Mouse (Mus musculus) hindbrain, embryonic 15.5 days (tissue): ENCODE results near the gene Tsc22d3. TPM values are rescaled to one million over a fixed set of nuclear protein-coding genes. Genes with fewer than 3 reads are reported as not detected.

Experiments used
- ATAC-seq: fragments of 200-750 bp; cut with Nextera tagmentation; 2 replicates; pipeline ENCODE4 v1.8.0; 2017; ENCODE audit warnings: low read depth, moderate number of reproducible peaks, moderate TSS enrichment; ENCODE audit not compliant: low FRiP score
- H3K27ac ChIP-seq: fragments of 300-500 bp; sonication (generic); replicated peaks from 2 replicates; pipeline ENCODE4 v1.5.1; 2015; ENCODE audit warnings: mild to moderate bottlenecking, inconsistent platforms
- H3K27me3 ChIP-seq: fragments of 300-500 bp; sonication (generic); 2 replicates; pipeline ENCODE4 v1.6.1; 2015; ENCODE audit warnings: control low read depth, inconsistent platforms
- H3K36me3 ChIP-seq: fragments of 300-500 bp; sonication (generic); 2 replicates; pipeline ENCODE4 v1.6.1; 2015; ENCODE audit warnings: control low read depth, inconsistent platforms
- H3K4me1 ChIP-seq: fragments of 300-500 bp; sonication (generic); replicated peaks from 2 replicates; pipeline ENCODE4 v1.6.1; 2015; ENCODE audit warnings: control low read depth, inconsistent platforms
- H3K4me2 ChIP-seq: fragments of 300-500 bp; sonication (generic); 2 replicates; pipeline ENCODE4 v1.6.1; 2015; ENCODE audit warnings: moderate library complexity, mild to moderate bottlenecking, inconsistent platforms
- H3K4me3 ChIP-seq: fragments of 300-500 bp; sonication (generic); 2 replicates; pipeline ENCODE4 v1.5.1; 2015; ENCODE audit warnings: mild to moderate bottlenecking, inconsistent platforms
- H3K9ac ChIP-seq: fragments of 300-500 bp; sonication (generic); 2 replicates; pipeline ENCODE4 v1.6.1; 2015; ENCODE audit warnings: inconsistent platforms
- H3K9me3 ChIP-seq: fragments of 300-500 bp; sonication (generic); 2 replicates; pipeline ENCODE4 v1.6.1; 2016; ENCODE audit warnings: control low read depth, inconsistent platforms
- WGBS: fragments of 180-500 bp; shearing (Covaris S2); methylation state at CpG from one replicate; pipeline ENCODE4 v1.1.7; 2015; 5-methylcytosine and 5-hydroxymethylcytosine counted together
- polyA plus RNA-seq: library from polyadenylated mRNA; unstranded; fragments of >200 nt; fragmentation: Nextera tagmentation; extraction: Ambion mirVana; gene quantifications from 2 replicates; pipeline ENCODE4 v1.2.1, GENCODE M21; 2015

The Tsc22d3 gene
- 112 and 124 TPM in 2 replicates for polyA plus RNA-seq

GRCm38 (mm10) chrX:140600410-140601109 is at the start of gene Tsc22d3:
Tsc22d3 (minus strand) TSS chrX:140600659.
- WGBS, result 18% methylated on average over 28 of the region's 28 CpGs
- H3K27ac ChIP-seq, result no peak within 1 kb of the TSS
- peaks cover 47% of the 10 kb centered on the region for H3K27me3 ChIP-seq
- ATAC-seq, result peak; percentile 51; the same call in 1 of the 2 replicates
- peak within 1 kb of the TSS; percentile 51 for H3K4me3 ChIP-seq
- H3K4me2 ChIP-seq, result peak within 1 kb of the TSS; percentile 75
- H3K36me3 ChIP-seq, result no peaks in the 10 kb centered on the region
- H3K4me1 ChIP-seq, result peaks cover 12% of the 10 kb centered on the region
- H3K9me3 ChIP-seq, result no peaks in the 10 kb centered on the region
- peak within 1 kb of the TSS; percentile 36; the same call in 1 of the 2 replicates for H3K9ac ChIP-seq

- Histone ChIP-seq H3K27me3 (peaks cover 8% of the 10 kb centered on the region; the same call in 1 of the 2 replicates), H3K4me3 (no peak overlapping the region), H3K9ac (no peak overlapping the region), H3K4me1 (no peaks in the 10 kb centered on the region), H3K4me2 (no peak overlapping the region), H3K9me3 (no peaks in the 10 kb centered on the region), H3K36me3 (no peaks in the 10 kb centered on the region), H3K27ac (no peak overlapping the region)
- WGBS, result 63% methylated on average over 2 of the region's 2 CpGs
- ATAC-seq, result no peak
These were observed 39.1 kb upstream of the Tsc22d3 start for GRCm38 (mm10) chrX:140639592-140639991.

- no peak overlapping the region for H3K27ac ChIP-seq
- H3K36me3 ChIP-seq, result no peaks in the 10 kb centered on the region
- 85% methylated on average over 5 of the region's 5 CpGs for WGBS
- H3K9me3 ChIP-seq, result no peaks in the 10 kb centered on the region
- H3K4me1 ChIP-seq, result no peaks in the 10 kb centered on the region
- peaks cover 8% of the 10 kb centered on the region; the same call in 1 of the 2 replicates for H3K27me3 ChIP-seq
- ATAC-seq, result no peak
- no peak overlapping the region for H3K4me2 ChIP-seq
- no peak overlapping the region for H3K9ac ChIP-seq
- no peak overlapping the region for H3K4me3 ChIP-seq
These were observed 37.6 kb upstream of the Tsc22d3 start for GRCm38 (mm10) chrX:140638028-140638427.

DNA sequence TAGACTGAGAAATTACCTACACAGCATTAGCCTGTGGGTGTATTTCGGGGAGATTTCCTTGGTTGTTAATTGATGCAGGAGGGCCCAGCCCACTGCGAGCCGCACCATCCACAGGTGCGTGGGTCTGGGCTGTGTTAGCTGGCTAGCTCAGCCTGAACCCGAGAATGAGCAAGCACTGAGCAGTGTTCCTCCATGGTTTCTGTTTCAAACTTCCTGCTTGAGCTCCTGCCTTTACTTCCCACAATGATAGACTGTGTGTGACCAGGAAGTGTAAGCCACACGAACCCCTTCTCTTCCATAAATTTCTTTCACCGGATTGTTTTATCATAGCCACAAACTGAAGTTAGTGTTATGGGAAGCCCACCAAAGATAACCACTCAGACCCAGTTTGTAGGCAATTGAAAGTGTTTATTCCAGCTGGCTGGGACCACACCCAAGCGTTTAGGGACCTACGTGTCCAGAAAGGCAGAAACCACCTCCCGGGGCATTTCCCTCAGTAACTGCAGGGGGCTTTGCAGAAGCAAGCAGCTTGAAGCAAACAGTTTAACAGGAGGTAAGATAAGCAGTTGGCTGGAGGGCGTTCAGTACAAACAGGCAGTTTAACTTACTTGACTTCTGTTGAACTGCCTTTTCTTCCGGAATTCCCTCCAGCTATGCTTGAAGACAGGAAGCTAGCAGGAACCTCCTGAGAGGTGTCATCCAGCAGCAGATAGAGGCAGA is 24.6 kb upstream of the Tsc22d3 start:
- H3K27ac ChIP-seq, result no peak overlapping the region
- H3K9ac ChIP-seq, result no peak overlapping the region
- H3K36me3 ChIP-seq, result no peaks in the 10 kb centered on the region
- 0 out of 2 replicates have a peak, but pooled peaks cover 11% of the 10 kb centered on the region for H3K27me3 ChIP-seq
- no peaks in the 10 kb centered on the region for H3K9me3 ChIP-seq
- no peaks in the 10 kb centered on the region for H3K4me1 ChIP-seq
- no peak overlapping the region for H3K4me3 ChIP-seq
- ATAC-seq, result no peak
- WGBS, result 66% methylated on average over 12 of the region's 12 CpGs
- H3K4me2 ChIP-seq, result no peak overlapping the region

GRCm38 (mm10) chrX:140609938-140610337 is 9.5 kb upstream of the Tsc22d3 start:
- Histone ChIP-seq H3K9ac (no peak overlapping the region), H3K4me1 (no peaks in the 10 kb centered on the region), H3K9me3 (no peaks in the 10 kb centered on the region), H3K4me3 (no peak overlapping the region), H3K4me2 (no peak overlapping the region), H3K27ac (no peak overlapping the region), H3K27me3 (peaks cover 18% of the 10 kb centered on the region; the same call in 1 of the 2 replicates), H3K36me3 (no peaks in the 10 kb centered on the region)
- no peak for ATAC-seq
- WGBS, result 88% methylated on average over 4 of the region's 4 CpGs

GRCm38 (mm10) chrX:140601884-140602283 is 1.4 kb upstream of the Tsc22d3 start:
- no peak overlapping the region for H3K9ac ChIP-seq
- no peak overlapping the region for H3K4me3 ChIP-seq
- H3K4me2 ChIP-seq, result no peak overlapping the region
- H3K27ac ChIP-seq, result no peak overlapping the region
- no peak for ATAC-seq
- no peaks in the 10 kb centered on the region for H3K9me3 ChIP-seq
- peaks cover 12% of the 10 kb centered on the region for H3K4me1 ChIP-seq
- no peaks in the 10 kb centered on the region for H3K36me3 ChIP-seq
- 76% methylated on average over 3 of the region's 3 CpGs for WGBS
- peaks cover 43% of the 10 kb centered on the region for H3K27me3 ChIP-seq

GRCm38 (mm10) chrX:140601311-140601710 is 852 bp upstream of the Tsc22d3 start:
- no peaks in the 10 kb centered on the region for H3K9me3 ChIP-seq
- H3K4me3 ChIP-seq, result no peak overlapping the region
- H3K4me1 ChIP-seq, result peaks cover 12% of the 10 kb centered on the region
- 57% methylated on average over 4 of the region's 4 CpGs for WGBS
- ATAC-seq, result no peak
- H3K4me2 ChIP-seq, result no peak overlapping the region
- H3K27me3 ChIP-seq, result peaks cover 46% of the 10 kb centered on the region
- H3K27ac ChIP-seq, result no peak overlapping the region
- H3K9ac ChIP-seq, result no peak overlapping the region
- H3K36me3 ChIP-seq, result no peaks in the 10 kb centered on the region

GRCm38 (mm10) chrX:140599561-140600409 is 674 bp downstream of the Tsc22d3 start:
- Histone ChIP-seq H3K27me3 (peaks cover 45% of the 10 kb centered on the region), H3K4me1 (peaks cover 12% of the 10 kb centered on the region), H3K9me3 (no peaks in the 10 kb centered on the region), H3K27ac (no peak overlapping the region), H3K4me3 (peak overlapping the region; percentile 51), H3K4me2 (peak overlapping the region; percentile 75), H3K9ac (peak overlapping the region; percentile 36; the same call in 1 of the 2 replicates), H3K36me3 (no peaks in the 10 kb centered on the region)
- whole genome bisulfite sequencing, result 26% methylated on average over 67 of the region's 78 CpGs
- 0 out of 2 replicates have a peak, but pooled peaks have one; percentile 15 for ATAC-seq

DNA sequence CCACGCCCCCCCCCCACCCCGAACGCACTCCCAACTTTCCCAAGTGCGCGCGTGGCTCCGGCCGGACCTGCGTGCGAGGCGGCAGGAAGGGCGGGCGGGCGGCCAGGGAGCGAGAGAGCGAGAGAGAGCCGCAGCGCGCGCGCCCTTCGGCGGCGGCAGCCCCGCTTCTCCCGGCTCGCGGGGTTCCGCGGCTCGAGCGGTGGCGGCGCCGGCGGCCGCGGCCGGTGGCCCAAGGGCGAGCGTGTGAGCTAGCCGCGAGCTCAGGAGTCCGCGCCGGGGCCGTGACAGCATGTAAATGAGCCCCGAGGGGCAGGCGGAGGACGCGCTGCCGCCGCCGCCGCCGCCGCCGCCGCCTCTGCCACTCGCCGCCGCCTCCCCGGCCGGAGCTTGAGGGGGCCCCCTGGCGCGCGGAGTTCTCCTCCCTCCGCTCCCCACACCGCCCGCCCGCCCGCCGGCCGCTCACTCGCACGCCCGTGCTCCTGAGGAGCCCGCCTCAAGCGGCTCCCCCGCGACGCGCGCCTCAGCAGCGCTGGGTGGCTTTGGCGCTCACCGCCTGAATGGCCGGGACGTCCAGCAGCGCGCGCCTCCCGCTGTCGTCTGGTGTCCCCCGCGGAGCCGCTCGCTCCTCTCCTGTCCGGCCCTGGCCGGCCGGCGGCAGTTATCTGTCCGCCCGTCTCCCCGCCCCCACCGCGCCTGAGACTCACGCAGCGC is 1.5 kb downstream of the Tsc22d3 start:
- Histone ChIP-seq H3K9me3 (no peaks in the 10 kb centered on the region), H3K9ac (peak overlapping the region; percentile 36; the same call in 1 of the 2 replicates), H3K27me3 (peaks cover 45% of the 10 kb centered on the region), H3K4me1 (peaks cover 12% of the 10 kb centered on the region), H3K4me2 (peak overlapping the region; percentile 75), H3K36me3 (no peaks in the 10 kb centered on the region), H3K27ac (no peak overlapping the region), H3K4me3 (peak overlapping the region; percentile 51)
- 32% methylated on average over 10 of the region's 109 CpGs for WGBS
- peak; percentile 87 for ATAC-seq

- Histone ChIP-seq H3K4me2 (peak overlapping the region; percentile 75), H3K4me1 (peaks cover 12% of the 10 kb centered on the region), H3K9me3 (no peaks in the 10 kb centered on the region), H3K27me3 (peaks cover 46% of the 10 kb centered on the region), H3K27ac (no peak overlapping the region), H3K36me3 (no peaks in the 10 kb centered on the region), H3K9ac (no peak overlapping the region), H3K4me3 (peak overlapping the region; percentile 51)
- no peak for ATAC-seq
- 29% methylated on average over 31 of the region's 48 CpGs for WGBS
These were observed 2.1 kb downstream of the Tsc22d3 start for GRCm38 (mm10) chrX:140598194-140598849.

DNA sequence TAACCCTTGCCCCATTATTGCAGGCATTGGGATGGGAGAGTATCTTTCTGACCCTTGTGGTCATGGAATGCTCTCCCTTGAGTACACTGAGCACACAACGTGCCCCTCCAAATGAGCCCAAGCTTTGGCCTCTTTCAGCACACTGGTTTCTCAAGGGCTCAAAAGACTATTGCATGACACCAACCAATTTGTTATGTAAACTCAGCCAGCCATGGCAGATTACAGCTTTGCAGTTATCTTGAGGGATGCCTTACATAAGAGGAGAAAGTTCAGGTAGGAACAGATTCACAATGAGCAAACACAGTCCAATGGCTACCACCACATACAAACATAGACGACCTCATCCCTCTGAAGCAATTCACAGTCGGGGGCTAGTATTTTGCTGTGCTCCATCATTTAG is 9.3 kb downstream of the Tsc22d3 start:
- no peak overlapping the region for H3K27ac ChIP-seq
- no peaks in the 10 kb centered on the region for H3K36me3 ChIP-seq
- WGBS, result 82% methylated on average over 3 of the region's 3 CpGs
- H3K9ac ChIP-seq, result no peak overlapping the region
- H3K4me3 ChIP-seq, result no peak overlapping the region
- no peak for ATAC-seq
- H3K9me3 ChIP-seq, result no peaks in the 10 kb centered on the region
- no peak overlapping the region for H3K4me2 ChIP-seq
- H3K27me3 ChIP-seq, result peaks cover 37% of the 10 kb centered on the region
- no peaks in the 10 kb centered on the region for H3K4me1 ChIP-seq
